Mouse (Mus musculus): ENCODE results near the gene Gm6993.

The Gm6993 gene

GRCm38 (mm10) chr12:31272012-31272735 lies 31.6 kb downstream of the Gm6993 start:
- DNase-seq, result no peak

- no peak for DNase-seq
These were observed 32.3 kb downstream of the Gm6993 start for GRCm38 (mm10) chr12:31272846-31273245.

DNA sequence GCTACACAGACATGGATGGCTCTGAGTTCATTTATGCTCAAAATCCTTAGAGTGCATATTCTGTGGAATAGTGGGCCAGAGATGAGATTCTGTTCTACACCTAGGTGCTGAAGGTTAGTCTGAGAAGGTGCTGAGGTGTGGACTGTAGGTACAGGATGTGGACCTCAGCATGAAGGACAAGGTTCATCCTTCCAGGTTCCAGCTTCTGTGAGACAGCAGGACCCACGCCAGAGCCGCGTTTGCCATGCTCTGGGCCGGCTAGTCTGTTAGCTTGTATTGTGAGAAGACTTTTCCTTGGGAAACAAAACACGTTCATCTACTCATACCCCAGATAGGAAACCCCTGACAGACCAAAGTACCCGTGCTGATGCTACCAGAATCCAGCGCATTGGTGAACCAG lies 33.1 kb downstream of the Gm6993 start:
- peak; percentile 57 for DNase-seq

DNA sequence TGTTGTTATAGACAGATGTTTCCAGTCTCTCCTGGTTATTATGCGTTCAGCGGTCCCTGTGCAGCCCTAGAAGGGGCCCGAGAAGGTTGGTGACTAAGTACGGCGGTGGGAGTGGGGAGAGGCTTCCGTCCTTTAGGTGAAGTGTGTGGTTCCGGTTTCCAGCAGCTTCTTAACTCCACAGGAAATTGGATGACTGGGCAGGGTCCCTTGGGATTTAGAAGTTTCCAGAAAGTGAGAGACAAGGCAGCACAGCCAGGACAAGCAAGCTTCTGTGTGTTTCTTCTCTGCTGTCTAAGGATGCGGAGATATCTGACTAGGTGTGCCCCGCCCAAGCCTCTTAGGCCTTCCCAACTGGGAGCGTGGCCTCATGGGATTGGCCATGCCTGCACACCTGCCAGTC lies 34.8 kb downstream of the Gm6993 start:
- no peak for DNase-seq

DNA sequence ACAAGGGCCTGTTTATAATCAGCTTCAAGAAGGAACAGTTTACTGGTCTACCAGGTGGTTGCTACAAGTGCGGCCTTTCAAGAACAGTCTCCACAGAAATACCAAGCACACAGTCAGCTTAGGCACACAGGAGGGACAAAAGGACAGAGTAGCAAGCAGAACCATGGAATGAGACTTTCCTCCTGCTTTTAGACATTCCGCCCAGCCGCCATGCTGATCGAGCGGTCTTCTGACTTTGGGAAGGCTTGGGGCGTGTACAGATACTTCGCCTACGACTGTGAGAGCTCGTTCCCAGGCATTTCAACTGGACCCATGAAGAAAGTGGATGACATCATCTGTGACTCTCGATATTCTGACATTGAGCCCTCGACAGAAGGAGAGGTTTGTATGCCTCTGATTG lies 37.7 kb downstream of the Gm6993 start:
- no peak for DNase-seq

DNA sequence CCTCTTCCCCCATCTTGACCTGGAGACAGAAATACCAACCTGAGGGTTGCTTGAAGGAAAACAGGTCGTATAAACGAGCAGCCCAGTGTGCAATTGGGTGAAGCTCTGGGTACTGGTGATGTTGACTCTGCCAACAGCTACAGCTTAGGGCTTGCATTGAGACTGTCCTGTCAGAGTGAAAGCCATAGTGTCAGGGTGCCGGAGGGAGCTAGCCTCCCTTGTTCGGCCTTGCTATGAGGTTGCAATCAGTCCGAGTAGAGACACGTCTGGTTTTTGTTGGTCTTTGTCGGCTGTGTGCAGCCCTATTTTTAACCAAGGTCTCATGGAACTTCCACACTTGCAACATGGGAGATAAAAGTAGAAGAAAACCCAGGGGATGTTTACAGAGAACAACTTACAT lies 39.7 kb downstream of the Gm6993 start:
- DNase-seq, result no peak

DNA sequence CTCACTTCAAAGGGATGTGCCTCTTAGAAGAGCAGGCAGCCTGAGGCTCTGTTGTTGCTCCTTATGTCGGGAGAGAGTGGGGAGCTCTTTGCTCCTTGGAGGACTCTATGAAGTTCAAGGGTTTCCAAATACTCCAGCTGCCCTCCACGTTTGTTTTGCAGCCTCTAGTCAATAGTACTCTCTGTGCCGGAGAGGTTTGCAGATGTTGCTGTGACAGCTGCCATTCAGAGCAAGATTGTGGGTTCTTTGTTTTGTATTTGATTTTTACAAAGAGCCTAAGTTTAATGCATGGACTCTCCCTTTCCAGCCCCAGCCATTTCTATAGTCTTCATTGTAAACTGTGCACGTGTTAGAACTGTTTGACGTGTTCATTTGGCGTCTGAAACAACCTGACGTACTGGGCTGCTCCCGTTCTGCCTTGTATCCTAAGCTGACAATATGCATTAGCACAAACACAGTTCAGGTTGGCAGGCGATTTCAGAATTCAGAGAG lies 40.6 kb downstream of the Gm6993 start:
- DNase-seq, result no peak

- DNase-seq, result no peak
These were observed 41.7 kb downstream of the Gm6993 start for GRCm38 (mm10) chr12:31282241-31282640.

DNA sequence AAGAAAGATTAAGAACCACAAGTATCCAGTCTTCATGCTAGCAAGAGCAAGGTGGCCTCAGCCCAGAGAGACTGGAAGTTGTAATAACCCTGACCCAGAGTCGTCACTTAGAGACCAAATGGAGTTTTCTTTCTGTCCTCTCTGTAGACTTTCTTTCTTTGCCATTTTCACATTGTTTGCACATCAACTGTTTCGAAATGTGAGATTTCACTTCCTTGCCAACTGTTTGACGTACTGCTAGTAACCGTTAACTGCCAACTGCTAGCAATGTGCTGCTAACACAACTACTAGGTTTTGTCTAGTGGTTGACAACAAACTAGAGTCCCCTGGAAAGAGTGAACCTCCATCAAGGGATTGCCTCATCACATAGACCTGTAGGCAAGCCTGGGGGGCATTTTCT lies 42.6 kb downstream of the Gm6993 start:
- DNase-seq, result no peak

DNA sequence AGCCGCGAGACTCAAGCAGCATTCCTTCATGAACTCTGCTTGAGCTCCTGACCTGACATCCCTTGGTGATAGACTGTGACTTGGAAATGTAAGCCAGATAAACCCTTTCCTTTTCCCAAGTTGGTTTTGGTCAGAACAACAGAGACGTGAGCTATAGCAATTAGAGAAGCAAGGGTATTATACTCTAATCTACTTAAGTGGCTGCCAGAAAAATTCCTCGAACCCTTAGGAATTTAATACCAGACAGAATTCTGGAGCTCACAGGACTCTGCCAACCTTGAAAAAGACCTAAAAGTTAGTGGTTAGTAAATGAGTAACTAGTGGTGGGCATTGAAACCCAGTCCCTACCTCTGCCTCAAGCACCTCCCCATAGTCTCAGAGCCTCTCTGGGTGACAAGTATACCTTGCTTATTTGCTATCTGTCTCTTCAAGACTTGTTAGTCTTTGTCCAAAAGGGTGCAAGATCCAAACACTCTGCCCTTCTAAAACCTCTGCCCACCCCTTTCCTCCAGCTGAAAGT lies 43.1 kb downstream of the Gm6993 start:
- DNase-seq, result no peak

GRCm38 (mm10) chr12:31289046-31289445 lies 48.5 kb downstream of the Gm6993 start:
- no peak for DNase-seq

All from kidney, postnatal 14 days (tissue).